Mouse (Mus musculus): Measurements from ENCODE around the gene Cryba1.

DNA sequence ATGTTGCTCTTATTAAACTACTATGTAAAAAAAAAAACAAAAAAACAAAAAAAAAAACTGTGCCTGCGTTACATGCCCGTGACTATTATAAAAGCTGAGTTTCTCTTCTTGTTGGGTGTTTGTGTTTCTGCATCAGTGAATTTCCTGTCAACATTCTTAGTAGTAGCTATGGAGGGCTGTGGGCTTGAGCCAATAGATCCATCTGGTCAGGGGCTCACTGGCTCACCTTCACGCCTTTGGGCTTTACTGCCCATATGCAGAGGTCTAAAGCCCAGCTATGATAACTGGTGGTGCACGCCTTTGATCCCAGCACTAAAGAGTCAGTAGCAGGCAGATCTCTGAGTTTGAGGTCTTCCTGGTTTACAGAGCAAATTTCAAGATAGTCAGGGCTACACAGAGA, 44.4 kb upstream of the Cryba1 start:
- TF ChIP-seq POLR2A (IDR thresholded peaks at IDR 0.05; ENCODE audit: extremely low read depth, insufficient read depth, low read length) (no peak), CTCF (IDR thresholded peaks at IDR 0.05; ENCODE audit: low read depth, low read length) (no peak)
